Mouse (Mus musculus) thymus, adult 2 months (tissue): ENCODE measurements at regions not wholly inside any gene's neighbourhood (a gene's known extent, or its start where the extent isn't known, plus 50 kb on each side); places are given as distances from the start of the nearest gene placed in this dataset.
"Not testable (repeated sequence)": the region's sequence is repeated elsewhere in the genome, so short reads cannot be mapped to it uniquely, and the experiment has no call there.

ENCODE experiments used
- DNase-seq: peaks from one replicate; pipeline ENCODE4 v3.0.0; 2021
- H3K27ac ChIP-seq: fragments of 200-500 bp; 2 replicates; pipeline ENCODE4 v1.5.1; 2012; ENCODE audit warnings: low read length, control low read depth; ENCODE audit not compliant: control insufficient read depth, insufficient read depth
- H3K27me3 ChIP-seq: fragments of 200-500 bp; 2 replicates; pipeline ENCODE4 v1.6.1; 2012; ENCODE audit warnings: mild to moderate bottlenecking, low read length, moderate library complexity, mixed read lengths; ENCODE audit not compliant: control insufficient read depth, insufficient read depth
- H3K36me3 ChIP-seq: fragments of 200-500 bp; 2 replicates; pipeline ENCODE4 v1.6.1; 2012; ENCODE audit warnings: mild to moderate bottlenecking, low read length, moderate library complexity; ENCODE audit not compliant: control insufficient read depth, insufficient read depth
- H3K4me1 ChIP-seq: fragments of 200-500 bp; replicated peaks from 2 replicates; pipeline ENCODE4 v1.6.1; 2012; ENCODE audit warnings: low read length; ENCODE audit not compliant: control insufficient read depth, insufficient read depth
- H3K4me3 ChIP-seq: fragments of 200-500 bp; 2 replicates; pipeline ENCODE4 v1.5.1; 2012; ENCODE audit warnings: mild to moderate bottlenecking, low read length, control low read depth, moderate library complexity; ENCODE audit not compliant: control insufficient read depth, insufficient read depth
- CTCF ChIP-seq: fragments of 200-500 bp; IDR thresholded peaks from 2 replicates; pipeline ENCODE4 v1.5.1; 2012; ENCODE audit warnings: mild to moderate bottlenecking, control low read depth, low read length, moderate library complexity, borderline replicate concordance; ENCODE audit not compliant: control insufficient read depth, poor library complexity, insufficient read depth; ENCODE audit errors: extremely low read depth
- POLR2A ChIP-seq: fragments of 200-500 bp; IDR thresholded peaks from 2 replicates; pipeline ENCODE4 v1.6.1; 2012; ENCODE audit warnings: mild to moderate bottlenecking, low read length, control low read depth, moderate library complexity; ENCODE audit not compliant: control insufficient read depth, poor library complexity, insufficient read depth; ENCODE audit errors: extremely low read depth
- WGBS: fragments of 180-500 bp; shearing (Covaris S2); methylation state at CpG from one replicate; pipeline ENCODE4 v1.1.7; 2018; 5-methylcytosine and 5-hydroxymethylcytosine counted together

DNA sequence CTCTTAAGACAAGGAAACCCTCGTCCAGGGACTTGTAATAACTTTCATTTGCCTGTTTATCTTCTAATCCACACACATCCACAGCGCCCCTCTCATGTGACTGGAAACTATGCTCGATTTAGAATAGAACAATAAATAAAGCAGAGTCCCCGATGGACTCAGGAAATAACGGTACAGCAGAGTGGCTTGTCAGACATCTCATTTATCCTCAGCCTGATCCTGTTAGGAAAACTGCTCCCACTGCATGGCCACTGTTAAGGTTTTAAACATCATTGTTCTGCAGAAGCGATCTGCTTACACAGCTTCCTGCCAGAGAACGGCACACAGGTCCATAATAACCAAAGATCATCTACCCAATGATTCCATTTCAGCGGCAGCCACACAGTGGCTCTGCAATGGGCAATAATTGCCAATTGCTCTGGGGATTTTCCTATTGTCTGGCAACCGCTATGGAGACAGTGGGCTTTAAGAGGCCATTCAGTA, 84.8 kb upstream of the Mdm1 start:
- Histone ChIP-seq H3K27ac (peak overlapping the region; percentile 31; the same call in 1 of the 2 replicates), H3K36me3 (no peaks in the 10 kb centered on the region), H3K4me1 (peaks cover 23% of the 10 kb centered on the region), H3K27me3 (no peaks in the 10 kb centered on the region), H3K4me3 (no peak overlapping the region)
- WGBS, result 48% methylated on average over 9 of the region's 9 CpGs
- no peak for DNase-seq
- TF ChIP-seq POLR2A (no peak), CTCF (no peak)

DNA sequence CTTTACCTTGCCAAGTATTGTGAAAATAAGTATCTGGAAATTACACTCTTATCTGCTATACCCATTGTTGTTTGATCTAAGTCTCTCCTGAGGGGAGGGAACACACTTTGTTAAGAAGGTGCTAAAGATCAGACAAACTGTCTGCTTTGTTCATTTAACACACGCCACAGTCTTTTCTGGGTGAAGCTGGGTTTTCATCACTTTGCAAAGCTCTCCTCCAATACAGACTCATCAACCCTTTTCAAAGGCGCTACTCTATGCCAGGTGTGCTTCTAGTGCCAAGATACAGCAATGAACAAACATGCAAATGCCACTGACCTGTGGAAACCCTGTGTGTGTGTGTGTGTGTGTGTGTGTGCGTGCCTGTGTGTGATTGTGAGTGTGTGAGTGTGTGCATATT, 84.1 kb upstream of the Mdm1 start:
- Histone ChIP-seq H3K27me3 (no peaks in the 10 kb centered on the region), H3K4me1 (peaks cover 23% of the 10 kb centered on the region), H3K27ac (peak overlapping the region; percentile 7; the same call in 1 of the 2 replicates), H3K36me3 (no peaks in the 10 kb centered on the region), H3K4me3 (no peak overlapping the region)
- WGBS, result 18% methylated on average over 3 of the region's 3 CpGs
- no peak for TF ChIP-seq POLR2A
- TF ChIP-seq CTCF, result no peak
- peak; percentile 44 for DNase-seq

DNA sequence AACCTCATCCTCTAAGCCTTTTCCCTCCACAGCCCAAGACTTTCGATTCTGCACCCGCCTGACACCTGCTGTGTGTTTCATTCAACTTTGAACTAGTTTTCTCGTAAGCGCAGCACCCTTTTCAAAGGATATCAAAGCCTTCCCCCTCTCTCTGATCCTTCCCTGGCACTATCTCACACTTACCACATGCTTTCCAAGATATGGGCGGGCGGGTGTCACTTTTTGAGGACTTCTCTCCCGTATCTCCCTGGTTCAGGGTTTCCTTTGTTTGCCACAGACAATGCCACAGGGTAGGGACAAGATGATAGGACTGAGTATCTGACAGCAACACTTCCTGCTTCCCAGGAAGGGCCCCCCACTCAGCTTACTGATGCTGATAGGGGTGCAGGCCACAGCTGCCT, 76.8 kb upstream of the Mdm1 start:
- peak overlapping the region; percentile 32; the same call in 1 of the 2 replicates for H3K27ac ChIP-seq
- TF ChIP-seq CTCF (no peak), POLR2A (no peak)
- peaks cover 28% of the 10 kb centered on the region for H3K4me1 ChIP-seq
- peak; percentile 76 for DNase-seq
- WGBS, result 9% methylated on average over 7 of the region's 7 CpGs
- H3K36me3 ChIP-seq, result no peaks in the 10 kb centered on the region
- H3K4me3 ChIP-seq, result no peak overlapping the region
- H3K27me3 ChIP-seq, result no peaks in the 10 kb centered on the region

DNA sequence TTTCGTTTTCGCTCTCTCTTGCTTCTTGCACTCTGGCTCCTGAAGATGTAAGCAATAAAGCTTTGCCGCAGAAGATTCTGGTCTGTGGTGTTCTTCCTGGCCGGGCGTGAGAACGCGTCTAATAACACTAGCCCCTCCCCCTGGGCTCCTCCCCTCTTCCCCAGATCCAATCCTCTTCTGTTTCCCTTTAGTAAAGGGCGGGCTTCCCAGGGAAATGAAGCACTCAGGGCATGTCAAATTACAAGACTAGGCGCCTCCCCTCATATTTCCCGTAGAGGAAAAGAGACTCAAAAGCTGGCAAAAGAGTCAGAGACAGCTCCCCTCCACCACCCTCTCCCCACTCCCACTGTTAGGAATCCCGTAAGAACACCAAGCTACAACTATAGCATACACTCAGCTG, 65.3 kb upstream of the Mdm1 start:
- H3K4me3 ChIP-seq, H3K4me1 ChIP-seq, H3K27me3 ChIP-seq, H3K27ac ChIP-seq, DNase-seq, H3K36me3 ChIP-seq: not testable (repeated sequence)
- 98% methylated on average over 9 of the region's 11 CpGs for WGBS

DNA sequence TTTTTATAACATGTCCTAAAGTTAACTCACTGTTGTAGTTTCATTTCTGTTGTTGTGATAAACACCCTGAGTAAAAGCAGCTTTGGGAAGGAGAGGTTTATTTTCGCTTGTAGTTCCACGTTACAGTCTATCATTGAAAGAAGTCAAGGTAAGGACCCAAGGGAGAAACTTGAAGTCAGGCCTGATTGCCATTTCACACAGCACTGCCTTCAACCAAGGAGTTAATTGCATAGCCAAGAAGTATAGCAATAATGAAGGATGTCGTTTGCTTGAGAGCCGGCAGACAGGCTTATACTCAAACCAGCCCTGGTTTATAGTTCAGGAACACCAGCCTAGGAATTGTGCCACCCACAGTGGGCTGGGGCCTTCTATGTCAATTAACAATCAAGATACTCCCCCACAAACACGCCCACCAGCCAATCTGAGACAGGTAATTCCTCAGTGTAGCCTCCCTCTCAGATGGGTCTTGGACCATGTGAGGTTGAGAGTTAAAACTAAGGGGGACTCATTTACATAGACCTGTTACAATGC, 59.9 kb upstream of the Mdm1 start:
- Histone ChIP-seq H3K36me3 (no peaks in the 10 kb centered on the region), H3K4me3 (no peak overlapping the region), H3K4me1 (peaks cover 32% of the 10 kb centered on the region), H3K27ac (no peak overlapping the region), H3K27me3 (no peaks in the 10 kb centered on the region)
- TF ChIP-seq POLR2A, result no peak
- TF ChIP-seq CTCF, result no peak
- no peak for DNase-seq
- WGBS, result 90% methylated on average over 5 of the region's 5 CpGs

DNA sequence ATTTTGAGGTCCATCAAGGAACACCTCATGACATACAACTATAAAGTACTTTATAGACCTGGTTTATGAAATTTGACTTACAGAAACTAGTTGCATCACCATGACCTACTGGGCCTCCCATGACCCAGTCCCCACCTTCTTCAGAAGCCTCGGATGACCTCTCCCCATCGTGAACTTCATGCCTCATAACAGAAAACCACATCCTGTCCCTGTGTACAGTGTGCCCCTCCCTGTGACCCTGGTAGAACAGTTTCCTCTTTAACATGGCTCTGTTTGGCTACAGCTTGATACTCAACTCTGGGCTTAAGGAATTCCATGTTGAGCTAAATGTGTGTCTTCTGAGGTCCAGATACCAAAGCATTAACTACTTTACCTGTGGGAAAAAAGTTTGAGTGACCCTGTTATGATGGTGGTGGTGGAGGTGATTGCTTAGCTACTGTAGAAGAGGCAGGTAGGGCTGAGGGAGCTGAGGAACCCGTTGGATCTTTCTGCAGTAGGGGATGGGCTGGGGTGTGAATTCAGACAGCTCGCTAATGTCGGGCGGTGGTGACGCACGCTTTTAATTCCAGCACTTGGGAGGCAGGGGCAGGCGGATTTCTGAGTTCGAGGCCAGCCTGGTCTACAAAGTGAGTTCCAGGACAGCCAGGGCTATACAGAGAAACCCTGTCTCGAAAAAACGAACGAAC, 58.4 kb upstream of the Mdm1 start:
- 27% methylated on average over 13 of the region's 13 CpGs for WGBS
- TF ChIP-seq CTCF (no peak), POLR2A (no peak)
- Histone ChIP-seq H3K4me3 (no peak overlapping the region), H3K27me3 (no peaks in the 10 kb centered on the region), H3K4me1 (peaks cover 41% of the 10 kb centered on the region), H3K36me3 (no peaks in the 10 kb centered on the region), H3K27ac (peak overlapping the region; percentile 98)
- DNase-seq, result peak; percentile 74

DNA sequence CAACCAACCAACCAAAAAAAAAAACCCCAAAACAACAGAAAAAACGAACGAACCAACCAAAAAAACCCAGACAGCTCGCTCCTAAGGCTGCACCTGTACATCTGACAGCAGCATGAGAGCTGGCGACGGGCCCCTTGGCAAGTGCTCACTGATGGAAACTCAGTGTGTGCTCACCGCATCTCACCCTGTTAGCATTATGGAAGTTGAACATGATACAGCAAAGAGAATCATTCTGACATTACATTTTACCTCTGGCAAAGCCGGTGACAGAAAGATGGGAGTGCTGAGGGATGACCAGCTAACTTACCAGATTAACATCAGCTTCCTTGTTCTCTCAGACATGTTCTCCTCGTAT, 57.9 kb upstream of the Mdm1 start:
- TF ChIP-seq POLR2A, result no peak
- TF ChIP-seq CTCF, result 0 out of 2 replicates have a peak, but pooled peaks have one; percentile 16
- no peaks in the 10 kb centered on the region for H3K36me3 ChIP-seq
- H3K4me1 ChIP-seq, result peaks cover 43% of the 10 kb centered on the region
- peak; percentile 71 for DNase-seq
- 13% methylated on average over 8 of the region's 8 CpGs for WGBS
- H3K27me3 ChIP-seq, result no peaks in the 10 kb centered on the region
- H3K4me3 ChIP-seq, result no peak overlapping the region
- H3K27ac ChIP-seq, result peak overlapping the region; percentile 98
